Mouse (Mus musculus) c-Kit-positive CD71-negative TER-119-negative erythroid progenitor cells, embryonic 14.5 days (primary cell): ENCODE data around the gene Prpf40b.

Experiments
- DNase-seq: peaks from one replicate; pipeline ENCODE4 v3.0.0-alpha.2; 2013; ENCODE audit warnings: low read depth

Prpf40b gene

GRCm38 (mm10) chr15:99290586-99290985 is 4.3 kb upstream of the Prpf40b start:
- no peak for DNase-seq

DNA sequence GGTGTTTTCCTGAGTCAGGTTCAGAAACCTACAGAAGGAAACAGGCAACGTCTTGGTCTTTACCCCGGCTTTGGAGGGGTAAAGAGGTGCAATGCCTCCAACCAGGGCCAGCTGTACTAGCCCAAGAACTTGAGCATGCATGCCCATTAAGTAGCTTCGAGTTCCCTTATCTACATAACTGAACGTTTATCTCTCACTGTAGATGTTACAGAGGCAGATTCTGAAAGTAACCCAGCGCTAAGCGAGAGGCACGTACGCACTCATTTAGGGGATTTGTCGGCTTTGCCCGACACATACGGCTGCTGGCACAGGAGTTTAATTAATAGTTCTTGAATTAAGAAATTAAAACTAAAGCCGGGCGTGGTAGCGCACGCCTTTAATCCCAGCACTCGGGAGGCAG is 600 bp upstream of the Prpf40b start:
- no peak for DNase-seq

GRCm38 (mm10) chr15:99295484-99295981 is 646 bp downstream of the Prpf40b start, which contains the start of gene Fam186b:
TSS of gene Fam186b (minus strand) at chr15:99295888.
- DNase-seq: no peak

- no peak for DNase-seq
Measured at GRCm38 (mm10) chr15:99296213-99296612, 1.3 kb downstream of the Prpf40b start.

DNA sequence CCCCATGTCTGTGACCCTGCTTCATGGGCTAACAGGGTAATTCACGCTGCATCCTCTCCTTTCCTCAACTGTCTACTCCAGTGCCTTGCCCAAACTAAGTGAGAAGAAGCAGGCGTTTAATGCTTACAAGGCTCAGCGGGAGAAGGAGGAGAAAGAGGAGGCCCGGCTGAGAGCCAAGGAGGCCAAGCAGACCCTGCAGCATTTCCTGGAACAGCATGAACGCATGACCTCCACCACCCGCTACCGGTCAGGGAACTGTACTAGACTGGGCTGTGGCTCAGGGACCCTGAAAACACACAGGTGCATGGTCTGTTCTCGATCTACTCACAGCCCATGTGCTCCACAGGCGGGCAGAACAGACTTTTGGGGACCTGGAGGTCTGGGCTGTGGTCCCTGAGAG is 12.6 kb downstream of the Prpf40b start:
- DNase-seq: no peak

DNA sequence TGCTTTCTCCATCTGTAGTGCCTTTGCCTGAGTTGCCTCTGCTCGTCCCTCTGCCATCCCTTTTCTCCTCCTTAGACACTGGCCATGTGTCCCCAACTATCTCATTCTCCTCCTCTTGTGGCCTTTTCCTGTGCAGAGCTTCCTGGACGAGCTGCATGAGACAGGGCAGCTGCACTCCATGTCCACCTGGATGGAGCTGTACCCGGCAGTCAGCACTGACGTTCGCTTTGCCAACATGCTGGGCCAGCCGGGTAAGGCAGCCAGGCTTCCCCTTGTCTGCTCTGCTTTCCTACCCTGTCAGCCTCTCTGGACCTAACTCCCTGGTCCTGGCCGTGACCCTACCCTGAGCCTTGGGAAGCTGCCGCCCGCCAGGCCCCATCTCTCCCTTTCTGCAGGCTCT is 14.7 kb downstream of the Prpf40b start:
- no peak for DNase-seq

DNA sequence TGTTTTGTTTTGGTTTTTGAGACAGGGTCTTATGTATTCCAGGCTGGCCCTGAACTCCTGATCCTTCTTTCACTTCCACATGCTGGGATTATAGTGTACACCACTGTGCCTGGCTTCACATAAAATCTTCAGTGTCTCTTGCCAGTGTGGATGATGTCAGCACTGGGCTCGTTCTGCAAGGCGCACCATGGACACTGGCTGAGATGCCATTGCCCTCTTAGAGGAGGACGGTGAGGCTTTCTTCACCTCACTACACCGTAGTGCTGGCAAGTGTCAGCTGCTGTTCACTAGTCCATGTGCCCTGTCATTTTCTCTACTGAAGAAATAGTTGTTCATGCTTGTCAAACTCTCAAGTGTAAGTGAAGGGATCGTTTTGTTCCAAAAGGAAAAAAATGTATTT is 15.7 kb downstream of the Prpf40b start:
- DNase-seq: no peak

GRCm38 (mm10) chr15:99314891-99315290 is 20.0 kb downstream of the Prpf40b start:
- DNase-seq: no peak

DNA sequence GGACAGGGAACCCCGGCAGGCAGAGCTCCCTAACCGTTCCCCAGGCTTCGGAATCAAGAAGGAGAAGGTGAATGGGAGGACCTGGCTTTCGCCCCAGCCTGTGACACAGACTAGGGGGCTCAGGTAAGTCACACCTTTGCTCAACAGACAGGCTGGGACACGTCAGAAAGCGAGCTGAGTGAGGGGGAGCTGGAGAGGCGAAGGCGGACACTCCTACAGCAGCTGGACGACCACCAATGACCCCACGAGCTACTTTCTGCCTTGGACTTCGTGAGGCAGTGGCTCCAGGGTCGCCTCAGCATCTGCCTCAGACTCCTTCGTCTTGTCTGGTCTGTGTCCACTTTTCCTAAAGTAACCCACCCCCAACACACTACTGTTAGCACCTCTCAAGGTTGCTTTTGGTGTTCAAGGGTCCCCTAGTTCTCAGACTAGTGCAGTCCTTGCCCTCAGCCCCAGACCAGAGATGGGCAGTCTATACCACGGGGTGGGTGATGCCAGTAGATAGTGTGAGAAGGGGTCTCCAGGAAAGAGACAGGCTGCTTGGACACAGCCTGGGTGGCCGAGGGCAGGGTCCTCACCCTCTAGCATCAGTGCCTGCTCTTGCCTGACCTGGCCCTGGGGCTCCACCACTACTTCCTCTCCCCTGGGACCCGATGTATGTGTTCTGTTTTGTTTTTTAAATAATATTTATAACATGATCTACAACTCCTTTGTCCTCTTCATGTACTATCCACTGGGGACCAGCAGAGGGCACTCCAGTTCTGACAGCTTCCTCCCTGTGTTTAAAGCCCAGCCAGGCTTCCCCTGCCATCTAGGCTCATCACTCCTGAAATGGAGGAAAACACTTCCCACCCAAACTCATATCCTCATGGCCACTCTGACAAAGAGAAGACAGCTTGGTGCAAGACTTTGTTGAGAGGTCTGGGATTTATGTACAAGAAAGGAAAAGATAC is 21.7 kb downstream of the Prpf40b start:
- peak; percentile 66 for DNase-seq

DNA sequence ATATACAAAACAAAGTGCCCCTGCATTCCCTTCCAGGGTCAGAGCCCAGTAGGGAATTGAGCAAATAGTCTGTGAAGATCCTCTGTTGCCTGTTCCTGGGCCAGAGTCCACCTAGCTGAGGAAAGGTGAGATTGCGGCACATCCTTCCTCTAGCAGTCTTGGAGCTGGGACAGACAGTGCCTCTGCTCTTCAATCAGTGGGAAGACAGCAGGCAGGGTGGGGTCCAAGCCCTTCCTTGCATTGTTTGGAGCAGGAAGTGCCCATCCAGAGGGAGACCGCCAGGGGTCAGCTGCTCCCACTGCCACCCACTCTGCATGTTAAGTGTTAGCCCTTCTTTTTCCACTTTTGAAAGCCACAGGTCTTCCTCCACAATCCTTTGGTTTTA is 22.4 kb downstream of the Prpf40b start:
- no peak for DNase-seq

- DNase-seq: no peak
Measured at GRCm38 (mm10) chr15:99318071-99318470, 23.2 kb downstream of the Prpf40b start.

- no peak for DNase-seq
Measured at GRCm38 (mm10) chr15:99318861-99319410, 24.0 kb downstream of the Prpf40b start.

DNA sequence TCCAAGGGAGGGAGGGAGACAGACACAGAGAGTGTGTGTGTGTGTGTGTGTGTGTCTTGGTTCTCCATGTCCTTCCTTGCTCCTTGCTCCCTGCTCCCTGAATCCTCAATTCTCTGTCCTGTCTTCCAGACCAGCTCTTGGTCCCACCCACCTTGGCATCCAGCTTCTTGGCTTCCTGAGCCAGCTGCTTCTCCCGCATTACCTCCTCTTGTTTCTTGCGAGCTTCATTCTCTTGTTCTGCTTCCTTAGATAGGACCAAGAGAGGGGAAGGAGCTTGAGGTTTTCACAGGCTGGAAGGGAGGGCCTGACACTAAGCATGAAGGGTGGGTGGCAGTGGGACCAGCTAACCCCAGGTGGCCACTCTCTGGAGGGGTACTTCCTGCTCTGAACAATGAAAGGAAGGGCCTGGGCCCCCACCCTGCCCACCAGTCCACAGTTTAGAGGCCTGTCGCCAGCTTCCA is 24.6 kb downstream of the Prpf40b start:
- DNase-seq: no peak

DNA sequence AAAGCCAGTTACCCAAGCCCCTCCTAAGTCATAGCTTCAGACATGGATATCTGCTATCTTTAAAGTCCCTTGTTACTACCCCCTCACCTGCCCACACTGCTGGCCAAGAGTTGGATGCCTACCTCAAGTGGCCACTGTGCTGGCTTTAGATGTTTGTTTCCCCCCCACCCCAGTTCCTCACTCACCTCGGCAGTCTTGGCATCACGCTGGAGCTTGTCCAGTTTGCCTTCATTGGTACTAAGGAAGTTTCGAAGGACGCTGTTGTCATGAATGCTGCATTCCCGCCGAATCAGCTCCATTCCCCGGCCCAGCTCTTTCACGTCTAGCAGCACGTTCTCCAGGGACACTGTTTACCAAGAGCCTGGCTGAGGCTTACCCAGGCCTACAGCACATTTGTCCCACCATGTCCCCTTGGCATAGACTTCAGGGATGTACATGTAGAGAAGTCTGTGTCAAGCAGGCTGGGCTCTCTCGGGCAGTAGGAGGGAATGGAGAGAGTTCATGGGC is 25.3 kb downstream of the Prpf40b start:
- no peak for DNase-seq

DNA sequence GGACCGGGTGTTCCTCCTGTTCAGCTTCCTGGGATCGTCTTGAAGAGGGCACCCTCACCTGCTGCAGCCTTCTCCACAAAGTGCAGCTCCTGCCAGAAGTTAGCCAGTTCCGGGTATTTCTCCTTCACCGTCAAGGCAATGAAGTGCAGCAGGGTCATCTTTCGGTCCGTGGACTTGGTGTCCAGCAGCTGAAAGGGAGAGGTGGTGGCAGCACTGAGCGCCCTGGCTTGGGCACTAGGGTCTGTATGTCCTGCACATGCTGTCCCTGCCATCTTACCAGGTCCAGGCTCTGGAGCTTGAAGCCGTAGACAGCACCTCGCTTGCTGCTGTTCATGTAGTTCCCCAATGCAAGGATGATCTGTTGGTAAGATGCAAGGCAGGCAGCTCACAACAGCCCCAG is 26.1 kb downstream of the Prpf40b start:
- no peak for DNase-seq

GRCm38 (mm10) chr15:99324151-99324550 is 29.3 kb downstream of the Prpf40b start:
- DNase-seq: no peak

DNA sequence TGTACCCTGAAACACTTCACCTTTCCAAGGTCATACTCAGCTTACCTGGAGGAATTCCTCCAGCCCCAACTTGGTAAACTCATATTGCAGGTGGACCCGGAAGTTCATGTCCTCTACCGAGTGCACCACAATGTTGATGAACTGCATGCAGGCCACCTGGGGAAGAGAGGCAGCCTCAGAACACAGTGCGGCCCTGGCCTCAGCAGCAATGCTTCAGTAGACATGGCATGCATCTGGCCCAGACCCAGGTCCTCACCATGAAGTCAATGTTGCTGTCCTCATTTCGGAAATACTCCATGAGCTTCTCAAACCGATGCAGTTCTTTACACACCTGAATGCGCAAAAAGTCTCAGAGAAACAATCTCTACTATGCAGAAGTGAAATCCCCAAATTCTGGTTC is 30.7 kb downstream of the Prpf40b start:
- DNase-seq: no peak

GRCm38 (mm10) chr15:99326407-99326806 is 31.5 kb downstream of the Prpf40b start:
- DNase-seq: no peak

GRCm38 (mm10) chr15:99326959-99327358 is 32.1 kb downstream of the Prpf40b start:
- DNase-seq: peak; percentile 62

- DNase-seq: no peak
Measured at GRCm38 (mm10) chr15:99328011-99328410, 33.1 kb downstream of the Prpf40b start.

DNA sequence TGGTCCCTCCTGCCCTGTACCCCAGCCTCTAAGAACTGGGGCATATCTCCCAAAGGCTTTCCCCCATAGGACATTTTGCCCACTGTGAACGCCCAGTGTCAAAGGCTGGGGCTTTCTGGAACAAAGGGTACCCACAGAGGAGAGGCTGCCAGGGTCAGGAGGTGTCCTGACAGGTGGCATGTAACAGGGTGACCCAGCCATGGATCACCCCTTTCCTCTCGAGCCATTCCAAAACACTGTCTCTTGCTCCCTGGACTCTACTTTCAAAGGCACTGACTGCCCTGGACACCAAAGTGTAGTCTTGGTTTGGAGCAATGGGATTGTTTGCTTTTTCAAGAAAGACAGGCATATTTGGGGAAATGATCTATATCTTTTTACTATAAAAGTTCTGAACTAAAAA is 35.4 kb downstream of the Prpf40b start:
- no peak for DNase-seq

GRCm38 (mm10) chr15:99331341-99331740 is 36.5 kb downstream of the Prpf40b start:
- no peak for DNase-seq

DNA sequence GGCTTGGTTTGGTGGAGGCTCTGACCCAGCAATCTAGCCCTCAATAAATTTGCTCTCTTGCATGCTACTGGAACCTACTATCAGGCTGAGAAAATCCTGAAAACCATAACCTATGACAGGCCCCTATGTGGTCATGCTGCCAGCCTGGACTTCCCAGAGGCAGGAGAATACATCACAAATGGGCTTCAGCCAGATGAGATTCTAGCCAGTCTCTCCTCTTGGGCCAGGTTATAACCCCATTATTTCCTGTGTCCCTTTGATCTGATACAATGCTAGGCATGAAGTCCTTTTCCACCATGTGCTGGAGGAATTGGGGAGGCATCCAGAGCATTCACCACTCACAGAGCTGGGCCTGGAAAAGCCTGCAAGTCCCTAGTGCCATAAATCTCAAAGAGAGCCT is 37.2 kb downstream of the Prpf40b start:
- DNase-seq: no peak
